Mouse (Mus musculus): ENCODE measurements around the gene Abr. TPM values are rescaled to one million over a fixed set of nuclear protein-coding genes. Genes with fewer than 3 reads are reported as not detected.

The Abr gene
- total and polyA plus RNA-seq, 3 experiments: 46.2 to 76.2 (median 49.6) TPM

DNA sequence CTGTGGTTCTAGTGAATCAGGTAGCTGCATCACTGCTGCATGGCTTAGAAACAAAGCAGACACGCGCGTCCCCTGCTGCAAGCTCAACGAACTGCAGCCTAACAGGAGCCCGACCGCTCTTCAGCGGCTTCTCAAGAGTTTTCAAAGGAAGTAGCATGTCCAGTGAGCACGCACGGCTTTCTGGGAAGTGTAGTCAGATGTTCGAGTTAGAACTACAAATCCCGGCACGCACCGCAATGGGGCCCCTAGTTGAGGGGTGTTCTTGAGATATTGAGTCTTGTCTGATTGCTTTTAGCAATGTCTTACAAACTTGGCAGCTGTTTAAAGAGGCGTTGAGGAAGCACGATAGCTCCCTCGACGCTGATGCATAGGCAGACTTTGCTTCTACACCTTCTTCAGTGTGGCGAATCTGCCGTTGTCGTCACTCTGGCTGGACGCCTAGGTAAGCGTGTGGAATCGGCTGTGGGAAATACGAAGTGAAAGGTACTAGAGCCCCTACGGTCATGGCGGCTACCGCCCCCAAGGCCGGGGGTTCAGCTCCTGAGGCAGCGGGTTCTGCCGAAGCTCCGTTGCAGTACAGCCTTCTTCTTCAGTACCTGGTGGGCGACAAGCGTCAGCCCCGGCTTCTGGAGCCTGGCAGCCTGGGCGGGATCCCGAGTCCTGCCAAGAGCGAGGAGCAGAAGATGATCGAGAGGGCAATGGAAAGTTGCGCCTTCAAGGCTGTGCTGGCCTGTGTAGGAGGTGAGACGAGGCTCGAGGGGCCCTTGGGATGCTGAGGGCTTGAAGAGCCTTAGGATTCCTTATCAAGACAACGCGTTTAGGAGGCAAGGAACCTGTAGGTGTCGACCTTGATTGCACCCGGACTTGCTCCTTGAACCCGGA lies 215.2 kb downstream of the Abr start, which contains the start of gene Timm22:
Timm22 (plus strand) TSS at position 251 of the 882 bp plus-strand sequence.
- DNase-seq: peak; percentile 96

DNA sequence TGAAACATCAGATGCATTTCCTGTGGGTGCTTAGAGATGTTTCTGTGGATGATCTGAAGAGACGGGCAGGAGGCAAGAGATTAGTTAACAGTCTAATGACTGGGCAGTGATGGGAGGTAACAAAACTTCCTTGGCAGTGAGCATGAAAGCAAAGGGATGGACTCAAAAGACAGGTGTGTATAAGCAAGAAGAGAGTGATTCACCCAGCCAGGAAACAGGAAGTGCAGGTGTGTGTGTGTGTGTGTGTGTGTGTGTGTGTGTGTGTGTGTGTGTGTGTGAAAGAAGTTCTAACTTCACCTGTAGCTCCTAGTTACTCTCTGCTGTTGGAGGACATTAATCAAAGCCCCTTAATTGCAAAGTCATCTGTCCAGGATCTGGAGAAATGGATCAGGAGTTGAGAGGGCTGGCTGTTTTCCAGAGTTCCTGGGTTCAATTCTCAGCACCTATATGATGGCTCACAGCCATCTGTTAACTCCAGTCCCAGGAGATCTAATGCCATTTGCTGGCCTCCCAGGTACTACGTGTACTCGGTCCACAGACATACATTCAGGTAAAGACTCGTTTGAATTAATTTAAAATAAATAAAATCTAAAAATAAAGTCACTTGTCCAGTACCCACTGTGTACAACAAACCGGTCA lies 216.4 kb downstream of the Abr start:
- no peak for DNase-seq

DNA sequence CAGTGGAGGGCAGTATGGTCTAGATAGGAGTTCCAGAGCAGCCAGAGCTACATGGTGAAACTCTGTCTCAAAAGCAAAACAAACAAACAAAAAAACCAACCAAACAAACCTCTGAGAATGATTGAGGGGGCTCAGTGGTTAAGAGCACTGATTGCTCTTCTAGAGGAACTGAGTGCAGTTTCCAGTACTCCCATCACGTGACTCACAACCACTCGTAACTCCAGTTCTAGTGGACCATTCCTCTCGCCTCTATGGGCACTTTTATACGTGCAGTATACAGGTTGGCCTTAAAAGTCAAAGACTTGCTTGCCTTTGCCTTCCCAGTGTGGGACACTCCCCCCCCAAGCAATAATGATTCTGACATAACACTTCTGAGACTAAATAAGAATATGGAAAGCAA lies 217.0 kb downstream of the Abr start:
- DNase-seq: no peak

- no peak for DNase-seq
These were observed 220.7 kb downstream of the Abr start for GRCm38 (mm10) chr11:76401398-76401797.

DNA sequence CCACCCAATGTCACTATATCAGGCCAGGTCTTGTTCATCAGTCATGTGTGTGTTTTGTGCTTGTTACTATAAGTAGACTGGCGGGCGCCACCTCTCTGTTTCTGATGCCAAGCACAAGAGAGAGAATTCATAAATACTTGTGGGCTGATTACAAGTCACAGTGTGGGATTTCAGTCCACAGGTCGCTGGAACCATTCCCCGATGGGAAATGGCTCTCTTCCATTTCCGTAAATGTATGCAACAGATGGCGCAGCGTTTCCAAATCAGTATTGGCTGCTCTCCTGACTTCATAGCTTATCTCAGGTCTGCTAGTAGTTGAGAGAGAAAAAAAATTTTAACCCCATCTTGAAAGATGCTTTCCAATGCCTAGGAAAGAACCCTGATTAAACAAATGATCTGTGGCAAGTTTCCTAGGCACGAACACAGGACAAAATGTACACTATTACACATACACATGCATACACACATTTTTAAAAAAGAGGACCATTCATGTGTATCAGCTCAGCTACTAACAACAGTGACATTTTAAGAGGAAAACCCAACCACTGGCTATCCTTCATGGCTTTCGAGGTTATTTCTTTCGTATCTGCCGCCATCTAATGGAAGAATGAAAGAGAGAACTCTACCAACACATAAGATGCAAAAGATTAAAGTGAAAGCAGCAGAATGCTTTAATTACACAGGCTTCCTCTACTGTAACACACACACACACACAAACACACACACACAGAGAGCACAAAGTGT lies 222.4 kb downstream of the Abr start:
- peak; percentile 57 for DNase-seq

DNA sequence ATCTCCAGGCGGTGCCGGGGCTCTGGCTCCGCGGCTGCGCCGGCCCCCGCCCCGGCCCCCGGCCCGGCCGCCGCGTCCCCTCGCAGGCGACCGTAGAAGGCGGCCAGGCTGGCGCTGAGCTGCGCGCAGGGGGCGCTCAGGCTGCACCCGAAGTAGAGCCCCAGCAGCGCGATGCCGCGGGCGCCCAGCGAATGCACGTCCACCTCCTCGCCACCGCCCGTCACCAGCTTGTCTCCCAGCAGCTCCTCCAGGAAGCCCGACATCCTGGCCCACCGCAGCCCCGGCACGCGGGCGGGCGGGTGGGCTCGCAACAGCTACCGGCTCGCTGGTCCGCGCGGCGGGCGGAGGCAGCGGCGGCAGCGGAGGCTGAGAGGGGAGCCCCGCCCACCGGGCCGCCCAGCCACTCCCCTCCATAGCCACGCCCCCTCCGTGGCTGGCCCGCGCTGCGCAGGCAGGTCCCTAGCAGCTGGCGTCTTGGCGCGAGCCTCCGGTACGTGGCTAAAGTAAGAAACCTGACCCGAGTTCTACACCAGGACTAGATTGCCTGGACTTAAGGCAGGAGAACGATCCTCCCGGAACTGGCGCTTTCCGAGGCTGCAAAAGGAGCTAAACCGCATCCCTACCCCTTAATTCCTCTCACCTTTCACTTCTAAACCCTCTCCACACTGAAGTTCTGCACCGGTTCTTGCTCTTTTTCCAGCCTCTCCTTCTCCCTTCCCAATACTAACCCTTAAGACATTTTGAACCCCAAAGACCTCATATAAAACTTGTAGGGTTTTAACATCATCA lies 223.1 kb downstream of the Abr start, which contains the start of gene Nxn:
Nxn (minus strand) TSS at position 343 of the 789 bp plus-strand sequence.
- peak; percentile 97 for DNase-seq

DNA sequence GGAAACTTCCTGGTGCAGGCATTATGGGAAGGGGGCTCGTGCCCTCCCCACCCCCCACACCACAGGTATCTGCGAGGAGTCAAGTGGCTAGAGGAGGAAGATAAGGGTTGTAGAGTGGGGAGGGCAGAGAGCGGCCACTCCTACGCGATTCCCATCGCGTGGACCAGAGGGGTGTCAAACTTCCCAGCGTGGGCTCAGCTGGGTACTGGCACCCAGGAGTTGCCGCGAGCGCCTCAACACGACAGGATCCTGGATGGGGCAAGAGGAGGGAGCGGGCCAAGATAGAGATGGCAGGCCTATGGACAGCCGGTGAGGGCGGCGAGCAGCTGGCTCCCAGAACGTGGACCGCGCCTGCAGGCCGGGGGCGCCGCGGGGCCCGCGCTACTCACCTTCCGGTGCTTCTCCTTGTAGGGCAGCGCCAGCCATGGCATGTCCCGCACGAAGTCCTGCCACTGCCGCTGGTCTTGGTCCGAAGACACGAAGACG lies 223.8 kb downstream of the Abr start:
- DNase-seq: peak; percentile 78

DNA sequence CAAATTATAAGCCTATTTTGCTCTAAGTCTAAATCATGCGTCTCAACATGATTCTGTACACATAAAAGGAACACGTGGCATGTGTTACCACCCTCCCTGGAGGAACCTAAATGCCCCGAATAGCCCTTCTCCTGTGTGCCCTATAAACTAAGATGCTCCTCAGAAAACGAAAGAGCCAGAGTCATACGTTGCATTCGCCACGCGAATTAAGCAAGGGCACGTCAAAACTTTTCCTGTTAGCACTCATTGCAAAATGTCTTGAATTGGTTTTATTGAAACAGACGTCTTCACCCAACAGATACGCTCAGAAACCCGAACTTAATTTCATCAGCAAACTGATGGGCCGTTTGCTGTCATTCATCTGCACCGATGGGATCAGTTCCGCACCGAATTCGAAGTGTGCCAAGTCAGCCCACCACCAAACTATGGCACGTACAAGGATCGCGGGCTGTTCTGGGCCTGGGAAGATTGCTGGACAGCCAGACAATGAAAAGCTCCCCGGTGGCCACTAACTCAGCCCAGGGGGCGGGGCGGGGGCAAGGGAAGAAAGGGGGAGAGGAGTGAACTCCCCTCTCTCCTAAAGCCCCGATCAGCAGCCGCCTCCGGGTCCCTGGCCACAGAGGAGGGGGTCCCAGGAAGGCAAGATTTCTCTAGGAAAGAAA lies 224.3 kb downstream of the Abr start:
- peak; percentile 68 for DNase-seq

- no peak for DNase-seq
These were observed 229.1 kb downstream of the Abr start for GRCm38 (mm10) chr11:76392996-76393395.

GRCm38 (mm10) chr11:76392532-76392931 lies 229.6 kb downstream of the Abr start:
- DNase-seq: no peak

GRCm38 (mm10) chr11:76388711-76389110 lies 233.4 kb downstream of the Abr start:
- DNase-seq: no peak

DNA sequence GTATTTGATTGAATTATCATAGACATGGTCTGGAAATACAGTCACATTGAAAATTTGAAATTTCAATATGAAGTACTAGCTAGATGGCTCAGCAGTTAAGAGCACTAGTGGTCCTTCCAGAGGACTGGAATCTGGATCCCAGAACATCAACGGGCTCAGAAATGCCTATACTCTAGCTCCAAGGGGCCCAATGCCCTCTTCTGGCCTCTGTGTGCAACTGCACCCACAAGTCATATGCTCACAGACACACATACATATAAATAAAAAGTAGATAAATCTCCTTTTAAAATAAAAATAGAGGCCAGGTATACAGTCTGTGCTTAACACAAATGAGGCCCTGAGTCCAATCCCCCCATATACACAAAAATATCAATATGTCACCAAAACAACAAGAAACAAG lies 235.0 kb downstream of the Abr start:
- no peak for DNase-seq

DNA sequence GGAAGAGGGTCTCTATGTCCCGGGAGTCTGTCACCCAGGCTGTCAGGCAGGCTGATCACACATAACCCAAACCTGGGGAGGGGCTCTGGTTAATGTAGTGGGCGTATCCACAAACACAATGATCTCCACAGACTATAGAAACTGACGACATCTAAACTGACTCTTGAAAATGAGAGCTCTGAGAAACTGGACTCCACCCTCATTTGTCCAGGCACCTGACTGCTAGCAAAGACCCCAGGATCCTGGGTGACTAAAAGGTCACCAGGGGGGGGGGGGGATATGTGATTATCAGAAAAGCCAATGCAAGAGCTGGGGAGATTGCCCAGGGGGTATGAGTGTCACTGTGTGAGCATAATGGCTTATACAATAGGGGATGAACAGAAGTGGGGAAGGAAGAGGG lies 236.4 kb downstream of the Abr start:
- DNase-seq: no peak

GRCm38 (mm10) chr11:76385017-76385416 lies 237.1 kb downstream of the Abr start:
- no peak for DNase-seq

DNA sequence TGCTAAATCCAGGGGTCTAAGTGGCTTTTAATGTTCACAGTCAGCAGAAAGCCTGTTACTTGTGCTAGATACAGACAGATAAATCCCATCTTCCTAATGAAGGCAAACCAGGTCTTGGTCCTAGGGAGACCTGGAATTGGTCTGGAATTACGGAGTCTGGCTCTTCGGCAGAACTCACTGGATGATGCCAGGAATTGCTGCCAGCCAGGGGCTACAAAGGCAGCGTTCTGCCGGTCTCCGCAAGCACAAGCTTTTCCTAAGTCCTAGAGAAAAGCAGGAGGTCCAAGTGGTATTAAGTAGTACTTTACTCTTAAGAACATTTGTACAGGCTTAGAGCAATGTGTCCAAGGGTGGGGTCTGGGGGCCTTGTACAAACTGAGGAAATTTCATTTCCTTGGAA lies 237.8 kb downstream of the Abr start:
- no peak for DNase-seq

DNA sequence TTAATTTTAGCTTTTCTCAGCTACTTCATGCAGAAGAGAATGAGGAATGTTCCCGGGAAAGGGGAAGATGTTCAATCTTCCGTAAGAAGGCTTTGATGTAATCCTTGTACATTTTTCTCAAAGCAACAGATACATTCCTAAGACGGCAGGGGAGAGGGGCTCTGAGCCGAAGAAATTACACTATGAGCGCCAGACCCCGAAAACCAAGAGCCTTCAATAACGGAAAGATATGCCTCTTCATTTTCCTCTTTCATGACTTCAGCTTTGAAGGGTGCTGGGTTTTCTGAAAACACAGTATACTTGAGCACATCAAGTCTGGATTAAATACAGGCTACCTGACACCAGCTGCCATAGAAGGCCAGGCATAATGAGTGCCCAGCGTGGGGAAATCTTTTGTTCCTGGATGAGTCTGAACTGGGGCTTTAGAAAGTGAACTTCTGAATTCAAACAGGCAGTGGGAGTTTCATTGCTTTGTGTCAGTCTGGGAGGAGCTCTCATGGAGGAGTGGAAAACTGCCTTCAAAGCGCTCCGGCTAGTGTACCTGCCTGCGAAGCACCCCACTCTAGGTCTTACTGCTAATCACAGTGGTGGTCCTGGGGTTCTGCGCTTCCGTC lies 239.3 kb downstream of the Abr start:
- no peak for DNase-seq

- DNase-seq: no peak
These were observed 240.8 kb downstream of the Abr start for GRCm38 (mm10) chr11:76381201-76381885.

GRCm38 (mm10) chr11:76379921-76380544 lies 242.1 kb downstream of the Abr start:
- peak; percentile 78 for DNase-seq

GRCm38 (mm10) chr11:76376425-76376824 lies 245.7 kb downstream of the Abr start:
- DNase-seq: no peak
